In genomic region chr16:96150995-96151394, GRCm38 (mm10) we compare ENCODE assay signal across 11 mouse cellular contexts. TPM values are rescaled to one million over a fixed set of nuclear protein-coding genes. Genes with fewer than 3 reads are reported as not detected.
A peak's percentile ranks its signal among the peaks of the same experiment; 100 is the strongest.
DNase-seq lines count a peak whose midpoint lies in the region; ATAC-seq lines count a peak whose summit lies in the region.
"Had no signal": no experiment of that assay in that cellular context is flagged by ENCODE, and none has a peak within 500 bp of the region (broad histone marks: within the 10 kb centered on the region; RNA-seq: fewer than 3 reads in every experiment).

No protein-coding gene starts in this region.

- H3K9me3 ChIP-seq in heart, embryonic 14.5 days (ENCODE audit: control insufficient read depth, low read length): no peaks in the 10 kb centered on the region

- peaks cover 26 to 44% of the 10 kb centered on the region in 2 experiments for H3K4me1 ChIP-seq in heart, embryonic 14.5 days (ENCODE audit: control insufficient read depth in 2 of 2, insufficient read depth in 2 of 2, low read length in 2 of 2)

- peak overlapping the region; percentile 18 to 42; a peak in 3 of 4 replicates for H3K27ac ChIP-seq in heart, embryonic 14.5 days (replicated peaks in 1 of 2; ENCODE audit: control insufficient read depth in 1 of 2, insufficient read depth in 1 of 2, low read depth in 2 of 2, low read length in 2 of 2)

- WGBS in heart, embryonic 14.5 days: 28% methylated on average over 4 of the region's 4 CpGs

- H3K36me3 ChIP-seq in heart, embryonic 14.5 days (ENCODE audit: control insufficient read depth, insufficient read depth, low read length): peaks cover 41% of the 10 kb centered on the region

- no peaks in the 10 kb centered on the region for H3K27me3 ChIP-seq in heart, embryonic 14.5 days (ENCODE audit: control insufficient read depth, insufficient read depth, low read length)
- H3K27me3 ChIP-seq: CH12.LX had no signal

- no peak overlapping the region for H3K4me3 ChIP-seq in heart, embryonic 14.5 days (ENCODE audit: control insufficient read depth in 1 of 2, insufficient read depth in 1 of 2, low read depth in 1 of 2, low read length in 2 of 2)
- H3K4me3 ChIP-seq: erythroblast, embryonic 14.5 days had no signal

- intact Hi-C loops in left cerebral cortex, postnatal 14 days (cut with DNase I): no loop called here

- no peak overlapping the region for H3K4me2 ChIP-seq in heart, embryonic 14.5 days (ENCODE audit: low read length)

- no peak for ATAC-seq in heart, embryonic 14.5 days (ENCODE audit: insufficient number of reproducible peaks, insufficient read depth, low FRiP score, low read depth)

- peak; percentile 45 to 47 for DNase-seq in cerebellum, postnatal 36 days
- DNase-seq in cerebellum, adult 11-12 months: no peak
- peak; percentile 67 to 75 for DNase-seq in urinary bladder, adult 18-20 months (ENCODE audit: low spot score in 2 of 2)
- no peak for DNase-seq in urinary bladder, postnatal 10 days (ENCODE audit: low spot score)
- DNase-seq in urinary bladder, postnatal 36 days (ENCODE audit: low spot score in 2 of 2): peak; percentile 67 to 72
- no peak for DNase-seq in left cerebral cortex, postnatal 14 days (ENCODE audit: low spot score in 2 of 2)
- DNase-seq in right cerebral cortex, postnatal 14 days: no peak

- peak overlapping the region; percentile 30; the same call in 1 of the 2 replicates for H3K9ac ChIP-seq in heart, embryonic 14.5 days (ENCODE audit: low read length)

RNA-seq across cellular contexts. Expression of gene Wrb, which starts 5.8 kb away (rescaled TPM):
- polyA plus RNA-seq in heart, embryonic 14.5 days (2014; fragmentation: Nextera tagmentation; extraction: Ambion mirVana): 63.1 and 66.7 TPM in 2 replicates
- total RNA-seq in left cerebral cortex, postnatal 14 days (2021): 10 to 100 TPM; 63.8 to 71.0 TPM

RNA-seq across cellular contexts. Expression of gene Hmgn1, which starts 23.5 kb away (rescaled TPM):
- polyA plus RNA-seq in heart, embryonic 14.5 days (2014; fragmentation: Nextera tagmentation; extraction: Ambion mirVana): 277 and 306 TPM in 2 replicates
- total RNA-seq in left cerebral cortex, postnatal 14 days (2021): 10 to 100 TPM; 49.9 to 58.0 TPM

RNA-seq across cellular contexts. Expression of gene Lca5l, which starts 41.1 kb away (rescaled TPM):
- polyA plus RNA-seq in heart, embryonic 14.5 days (2014; fragmentation: Nextera tagmentation; extraction: Ambion mirVana): 1.8 and 2.0 TPM in 2 replicates
- total RNA-seq in left cerebral cortex, postnatal 14 days (2021): 1 to 10 TPM in 1 of 2 experiments, under 1 TPM in 1; 0.88 to 1.5 TPM
- polyA plus RNA-seq: erythroblast, embryonic 14.5 days had no signal

RNA-seq across cellular contexts. Expression of gene Sh3bgr, which starts 49.3 kb away (rescaled TPM):
- 487 and 508 TPM in 2 replicates for polyA plus RNA-seq in heart, embryonic 14.5 days (2014; fragmentation: Nextera tagmentation; extraction: Ambion mirVana)
- total RNA-seq in left cerebral cortex, postnatal 14 days (2021): 1 to 10 TPM in 1 of 2 experiments, under 1 TPM in 1; 0.89 to 1.5 TPM
- total RNA-seq: hematopoietic stem cell, adult 5-6 weeks had no signal
- polyA plus RNA-seq: erythroblast, embryonic 14.5 days had no signal

Comparison
In these comparisons a context has a peak if more than half of its experiments do, and no peak if none do; other contexts are left out.
1. DNase-seq: peak in cerebellum, postnatal 36 days (2 of 2), urinary bladder, adult 18-20 months (2 of 2) and urinary bladder, postnatal 36 days (2 of 2); none in cerebellum, adult 11-12 months (single experiment), urinary bladder, postnatal 10 days (single experiment), left cerebral cortex, postnatal 14 days (0 of 2) and right cerebral cortex, postnatal 14 days (single experiment).